Mouse (Mus musculus) mouse embryonic stem cell (cell line): ENCODE measurements around the gene Gmds.

ENCODE experiments used
- in situ Hi-C, 2 experiments: fragments of 300-500 bp; cut with MboI; formaldehyde crosslinking; loops; 1 replicate in 1 of 2; 3 replicates in 1 of 2; pipeline ENCODE4 v1.14.3; 2019 to 2020; ENCODE audit warnings: low sequenced_read_pairs in 2 of 2, low pct_unique_long_range_greater_than_20kb in 1 of 2, mixed read lengths in 1 of 2; ENCODE audit not compliant: unreplicated experiment in 1 of 2

Gmds gene

DNA sequence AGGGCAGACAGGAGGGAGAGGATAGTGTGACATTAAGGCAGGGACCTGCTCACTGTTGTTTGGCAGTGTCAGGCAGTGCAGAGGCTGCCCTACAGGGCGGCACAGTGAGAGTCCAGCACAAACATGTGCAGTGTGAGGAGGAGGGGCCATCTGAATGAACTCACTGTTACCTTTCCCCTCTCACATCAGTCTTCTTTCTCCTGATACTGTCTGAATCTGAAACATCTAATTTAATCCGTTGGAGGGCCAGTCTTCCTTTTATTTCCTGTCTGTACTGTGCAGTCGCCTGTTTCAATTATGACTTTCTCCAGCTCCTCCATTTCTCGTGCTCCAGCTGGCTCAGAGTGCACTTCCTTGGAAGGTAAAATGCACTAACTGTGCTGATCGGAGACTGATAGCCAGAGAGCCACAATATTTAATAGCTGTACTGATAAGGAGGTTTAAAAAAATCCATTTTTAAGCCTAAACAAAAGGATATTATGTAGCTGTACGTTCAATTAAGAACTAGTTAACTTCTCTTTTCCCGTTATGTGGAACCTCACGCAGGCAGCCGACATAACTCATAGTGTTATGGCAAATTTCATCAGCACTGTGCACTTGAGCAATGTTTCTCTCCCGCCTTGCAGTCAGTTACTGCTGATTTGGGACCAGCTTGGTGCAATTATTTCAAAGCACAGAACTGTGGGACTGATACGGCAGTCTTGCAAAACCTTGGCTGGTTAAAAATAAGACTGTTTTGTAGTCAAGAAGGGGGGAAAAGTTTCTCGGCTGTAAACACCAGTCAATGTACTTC lies 345.9 kb downstream of the Gmds start:
- in situ Hi-C loops = no loop called here

DNA sequence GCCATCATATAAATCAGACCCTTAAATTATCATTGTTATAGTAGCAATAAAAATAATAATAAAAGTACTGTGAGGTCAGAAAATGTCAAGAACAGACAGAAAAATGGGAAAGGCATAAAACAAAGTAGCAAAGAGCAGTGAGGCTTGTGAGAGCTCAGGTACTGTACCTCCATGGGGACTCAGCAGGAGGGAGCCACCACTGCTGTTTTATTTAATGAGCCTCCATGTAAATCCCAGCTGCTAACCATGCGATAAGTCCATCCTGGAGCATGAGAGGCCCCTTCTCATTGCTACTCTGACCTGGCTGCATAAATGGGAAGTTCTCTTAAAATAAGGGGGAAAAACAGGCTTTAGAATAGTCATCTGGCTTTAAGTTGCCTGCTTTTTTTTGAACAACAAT lies 357.3 kb downstream of the Gmds start:
- in situ Hi-C loops = no loop called here

DNA sequence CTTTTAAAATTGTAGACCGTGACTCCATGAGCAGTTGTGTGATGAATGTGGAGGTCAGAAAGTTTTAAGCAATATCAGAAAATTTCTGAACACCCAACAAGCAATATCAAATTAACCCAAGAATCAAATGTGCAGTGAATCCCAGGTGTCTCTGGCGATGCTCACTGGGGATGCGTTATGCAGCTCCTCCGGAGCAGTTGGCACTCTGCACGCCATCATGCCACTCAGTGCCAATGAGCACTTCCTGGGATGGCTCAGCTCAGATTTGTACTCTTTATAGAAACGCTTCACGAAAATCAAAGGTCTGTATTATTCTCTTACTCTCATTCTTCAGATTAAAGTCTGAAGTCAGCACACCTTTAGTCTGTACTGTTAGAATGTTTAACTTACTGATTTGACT lies 360.4 kb downstream of the Gmds start:
- in situ Hi-C loops = no loop called here

DNA sequence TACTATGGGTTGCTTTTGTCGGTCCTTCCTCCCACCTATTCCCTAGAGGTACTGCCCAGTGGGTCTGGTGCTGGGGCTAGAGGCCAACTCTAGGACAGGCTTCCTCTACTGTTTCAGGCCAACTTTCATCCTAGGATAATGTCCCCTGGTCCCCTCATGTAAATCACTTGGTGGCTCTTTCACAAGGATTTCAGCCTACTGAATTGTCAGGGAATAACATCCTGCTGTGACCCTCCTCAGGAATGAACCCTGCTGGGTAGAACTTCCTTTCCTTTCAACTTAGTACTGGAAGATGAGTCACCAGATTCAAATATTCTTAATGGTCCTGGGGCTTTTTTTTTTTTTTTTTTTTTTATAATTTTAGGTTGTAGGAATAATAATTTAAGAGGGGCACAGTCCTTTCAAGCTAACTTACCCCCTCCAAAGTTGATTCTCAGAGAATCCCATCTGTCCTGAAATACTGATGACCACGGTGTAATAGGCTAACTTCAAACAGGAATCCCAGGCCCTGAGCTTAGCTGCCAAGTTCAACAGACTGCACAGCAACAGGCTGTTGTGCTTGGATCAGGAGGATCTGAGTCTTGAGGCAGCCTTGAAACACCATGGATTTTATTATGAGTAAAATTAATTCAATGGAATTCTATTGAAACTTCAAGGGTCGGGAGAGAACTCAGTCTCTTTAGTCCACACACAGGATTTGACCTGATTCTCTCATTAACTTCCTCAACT lies 363.6 kb downstream of the Gmds start:
- in situ Hi-C loops = no loop called here

DNA sequence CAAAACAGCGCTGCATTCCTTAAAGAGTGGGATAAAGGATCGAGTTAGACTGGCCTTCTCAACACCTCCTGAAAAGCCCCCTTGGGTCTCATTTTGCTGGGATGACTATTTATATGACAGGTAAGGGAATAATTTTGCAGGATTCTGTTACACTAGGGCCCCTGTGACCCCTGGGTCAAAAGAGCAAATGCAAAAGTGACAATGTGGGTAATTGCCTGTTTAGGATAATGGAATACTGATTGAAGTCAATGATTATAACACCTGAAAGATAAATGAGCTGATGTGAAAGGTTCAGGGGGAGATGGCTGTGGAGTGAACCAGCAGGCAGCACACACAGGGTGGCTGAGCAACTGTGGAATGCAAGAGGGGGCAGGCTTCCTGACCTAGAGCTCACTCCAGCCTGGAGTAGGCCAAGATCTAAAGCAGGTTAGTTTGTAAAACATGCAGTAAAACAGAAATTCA lies 367.5 kb downstream of the Gmds start:
- in situ Hi-C loops = no loop called here

DNA sequence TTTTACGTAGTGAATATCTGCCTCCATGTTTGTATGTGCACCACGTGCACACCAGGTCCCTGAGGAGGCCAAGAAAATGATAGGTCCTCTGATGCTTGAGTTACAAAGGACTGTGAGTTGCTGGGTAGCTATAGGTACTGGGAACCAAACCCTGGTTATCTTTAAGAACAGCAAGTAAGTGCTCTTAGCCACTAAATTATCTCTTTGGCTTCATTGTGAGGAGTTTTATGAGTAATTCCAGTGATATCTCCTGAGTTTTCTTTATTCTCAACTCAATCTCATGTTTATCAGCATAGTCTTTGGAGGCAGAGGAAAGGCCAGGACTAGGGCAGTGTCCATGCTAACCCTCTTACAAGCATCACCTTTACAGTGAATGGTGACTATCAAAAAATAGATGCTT lies 370.3 kb downstream of the Gmds start:
- in situ Hi-C loops = no loop called here

DNA sequence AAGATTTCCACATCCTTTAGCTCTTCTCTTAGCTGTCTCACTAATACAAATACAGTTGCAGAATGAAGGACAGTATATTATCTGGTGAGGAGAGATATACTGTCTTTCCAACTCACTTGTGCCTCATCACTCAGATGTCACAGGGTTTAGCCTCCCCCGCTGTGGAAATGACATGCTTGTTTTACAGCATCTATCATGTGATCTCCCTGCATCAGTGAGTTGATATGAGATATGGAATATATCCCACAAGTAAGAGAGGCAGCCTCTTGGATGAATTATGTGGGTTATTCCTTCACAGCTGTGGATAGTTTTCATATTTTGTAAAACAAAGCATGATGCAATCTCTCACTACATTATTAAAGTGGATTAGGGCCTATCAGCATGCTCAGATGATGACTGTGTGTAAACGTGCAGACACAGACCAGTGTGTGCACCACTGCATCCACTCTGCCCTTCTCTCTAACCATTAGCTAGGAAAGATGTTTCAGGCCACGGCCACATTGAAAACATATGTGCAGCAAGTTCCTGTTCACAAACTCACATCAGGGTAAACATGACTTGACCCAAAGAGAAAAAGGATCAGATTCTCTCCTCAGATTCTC lies 371.5 kb downstream of the Gmds start:
- in situ Hi-C loops = no loop called here

DNA sequence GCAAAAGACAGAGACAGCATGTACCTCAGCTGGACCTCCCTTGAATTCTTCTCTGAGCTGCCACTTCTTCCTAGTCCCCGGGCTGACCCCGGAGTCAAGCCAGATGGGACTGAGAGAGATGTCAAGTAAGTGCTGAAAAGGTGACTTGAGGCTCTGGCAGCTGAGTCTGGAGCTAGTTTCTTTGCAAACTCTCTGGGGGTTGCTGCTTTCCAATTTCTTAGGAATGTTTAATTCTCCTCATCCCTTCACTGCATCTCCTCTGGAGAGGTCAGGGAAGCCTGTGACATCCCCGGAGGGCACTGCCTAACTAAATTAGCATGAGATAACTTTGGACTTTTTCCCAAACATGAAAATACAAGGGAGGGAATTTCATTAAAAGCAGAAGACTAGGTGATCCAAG lies 378.0 kb downstream of the Gmds start:
- in situ Hi-C loops = no loop called here

DNA sequence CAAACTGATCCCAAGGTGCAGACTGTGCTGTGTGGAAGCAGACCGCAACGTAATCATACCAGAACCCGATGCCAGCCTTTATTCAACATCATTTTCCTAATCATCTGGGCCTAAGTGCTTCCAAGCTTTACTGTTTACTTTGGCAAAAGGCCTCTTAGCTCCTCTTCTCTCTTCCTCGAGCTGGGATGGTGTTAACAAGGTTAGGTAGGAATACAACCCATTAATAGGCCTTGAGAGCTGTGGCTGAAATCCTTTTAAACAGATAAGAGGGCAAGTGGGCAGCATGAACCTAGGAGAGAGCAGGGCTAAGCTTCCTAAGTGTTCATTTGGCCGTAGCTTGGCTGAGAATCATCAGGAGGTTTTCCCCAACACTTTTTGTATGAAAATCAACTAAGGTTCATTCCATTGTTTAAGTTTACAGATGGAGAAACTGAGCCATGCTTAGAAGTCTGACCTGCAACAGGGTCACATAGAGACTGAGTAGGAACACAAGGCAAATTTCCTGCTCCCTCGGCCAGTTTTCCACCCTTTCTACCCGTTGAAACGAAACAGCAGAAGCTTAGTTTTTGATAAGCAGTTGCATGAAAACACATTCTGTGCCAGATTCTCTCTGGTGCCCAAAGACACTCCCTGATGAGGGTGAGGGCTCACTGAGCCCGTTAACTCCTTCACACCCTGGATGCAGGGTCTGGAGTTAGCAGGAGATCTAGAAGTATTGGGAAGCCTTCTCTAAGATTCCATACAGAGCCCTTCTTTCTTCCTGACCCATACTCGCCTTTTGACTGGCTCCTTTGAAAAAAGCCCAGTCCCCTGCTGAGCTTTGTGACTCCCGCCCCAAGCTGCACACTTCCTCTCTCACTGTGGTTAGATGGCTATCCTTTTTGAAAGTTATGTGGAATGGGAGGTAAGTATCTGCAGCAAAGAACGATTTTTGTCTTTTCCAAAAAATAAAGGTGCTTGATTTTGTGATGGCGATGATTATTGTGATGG lies 379.9 kb downstream of the Gmds start:
- in situ Hi-C loops = loop anchor here in 1 of 2 experiments (5.0 kb wide), 1 partner anchor 156 kb away; no protein-coding TSS in a partner anchor

DNA sequence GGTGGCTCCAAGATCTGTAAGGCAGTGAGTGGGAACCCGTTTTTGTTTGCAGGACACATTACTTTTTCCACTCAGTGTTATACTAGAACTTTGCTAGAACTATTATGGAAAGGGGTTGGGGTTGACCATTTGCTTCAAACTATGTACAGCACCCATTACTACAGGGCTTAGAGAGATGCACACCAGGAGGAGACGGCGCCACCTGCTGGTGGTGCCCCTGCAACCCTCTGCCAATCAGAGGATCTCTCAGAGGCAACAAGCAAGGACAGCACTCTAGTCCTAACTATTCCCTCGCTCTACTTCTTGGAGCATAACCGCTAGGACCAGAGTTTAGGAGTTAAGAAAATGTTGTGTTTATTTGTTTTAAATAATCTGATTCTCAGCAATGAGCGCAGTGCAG lies 382.0 kb downstream of the Gmds start:
- in situ Hi-C loops = loop anchor here in 1 of 2 experiments (5.0 kb wide), 1 partner anchor 154 kb away; no protein-coding TSS in a partner anchor

DNA sequence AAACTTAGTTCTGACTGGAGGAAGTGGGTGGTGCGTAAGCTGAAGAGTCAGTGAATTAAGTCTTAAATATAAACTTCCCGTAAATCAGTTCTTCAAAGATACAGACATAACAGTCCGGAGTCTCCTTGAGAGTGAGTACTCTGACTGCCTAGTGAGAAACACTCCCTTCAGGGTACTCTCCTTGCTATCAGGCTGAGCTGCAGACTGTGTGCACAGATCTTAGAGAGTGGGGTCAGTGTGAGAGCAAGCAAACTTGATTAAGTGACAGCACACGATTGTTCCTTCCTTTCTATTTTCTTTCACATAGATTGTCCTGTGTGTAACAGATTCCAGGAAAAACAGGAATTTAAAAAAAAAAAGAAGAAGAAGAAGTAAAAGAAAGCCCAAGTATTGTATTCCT lies 382.4 kb downstream of the Gmds start:
- in situ Hi-C loops = loop anchor here in 1 of 2 experiments (5.0 kb wide), 1 partner anchor 154 kb away; no protein-coding TSS in a partner anchor

DNA sequence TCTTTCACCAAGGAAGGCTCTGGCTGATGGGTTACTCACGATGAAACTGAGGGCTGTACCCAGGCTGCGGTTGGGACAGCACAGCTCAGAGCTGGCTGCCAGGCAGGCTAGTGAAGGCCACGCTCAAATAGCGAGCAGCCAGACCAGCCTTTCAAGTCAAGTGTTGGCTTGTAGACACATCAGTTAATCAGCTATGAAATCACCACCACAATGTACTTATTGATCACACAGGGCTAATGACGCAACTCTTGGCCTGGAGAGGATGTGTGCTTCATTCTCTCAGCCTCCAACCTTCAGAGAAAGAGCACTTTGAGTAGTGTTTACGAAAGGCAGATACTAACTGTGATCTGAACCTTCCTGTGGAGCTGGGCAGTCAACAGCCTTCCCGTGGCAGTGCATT lies 383.4 kb downstream of the Gmds start:
- in situ Hi-C loops = loop anchor here in 1 of 2 experiments (5.0 kb wide), 1 partner anchor 153 kb away; no protein-coding TSS in a partner anchor

DNA sequence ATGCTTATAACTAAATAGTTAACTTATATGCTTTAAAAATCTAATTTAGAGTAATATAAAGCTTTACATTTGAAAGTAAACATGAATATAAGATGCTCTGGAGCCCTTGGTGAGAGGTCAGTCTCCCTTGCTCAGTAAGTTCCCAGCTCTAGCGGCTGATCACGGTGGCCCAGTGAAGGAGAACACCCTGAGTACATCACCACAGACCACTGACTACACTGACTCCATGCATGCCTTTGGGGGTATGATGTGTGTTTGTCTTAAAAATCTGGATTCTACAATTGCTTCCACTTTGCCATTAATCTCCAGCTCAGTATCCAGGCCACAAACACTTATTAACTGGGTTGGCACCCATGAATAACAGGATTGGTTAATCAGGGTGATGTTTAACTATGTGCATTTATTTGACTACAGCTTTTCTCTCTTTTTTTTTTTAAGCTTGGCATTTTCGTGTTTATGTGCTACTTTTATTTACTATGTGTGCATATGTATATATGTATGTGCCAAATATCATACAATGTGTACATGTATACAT lies 393.8 kb downstream of the Gmds start:
- in situ Hi-C loops = no loop called here

DNA sequence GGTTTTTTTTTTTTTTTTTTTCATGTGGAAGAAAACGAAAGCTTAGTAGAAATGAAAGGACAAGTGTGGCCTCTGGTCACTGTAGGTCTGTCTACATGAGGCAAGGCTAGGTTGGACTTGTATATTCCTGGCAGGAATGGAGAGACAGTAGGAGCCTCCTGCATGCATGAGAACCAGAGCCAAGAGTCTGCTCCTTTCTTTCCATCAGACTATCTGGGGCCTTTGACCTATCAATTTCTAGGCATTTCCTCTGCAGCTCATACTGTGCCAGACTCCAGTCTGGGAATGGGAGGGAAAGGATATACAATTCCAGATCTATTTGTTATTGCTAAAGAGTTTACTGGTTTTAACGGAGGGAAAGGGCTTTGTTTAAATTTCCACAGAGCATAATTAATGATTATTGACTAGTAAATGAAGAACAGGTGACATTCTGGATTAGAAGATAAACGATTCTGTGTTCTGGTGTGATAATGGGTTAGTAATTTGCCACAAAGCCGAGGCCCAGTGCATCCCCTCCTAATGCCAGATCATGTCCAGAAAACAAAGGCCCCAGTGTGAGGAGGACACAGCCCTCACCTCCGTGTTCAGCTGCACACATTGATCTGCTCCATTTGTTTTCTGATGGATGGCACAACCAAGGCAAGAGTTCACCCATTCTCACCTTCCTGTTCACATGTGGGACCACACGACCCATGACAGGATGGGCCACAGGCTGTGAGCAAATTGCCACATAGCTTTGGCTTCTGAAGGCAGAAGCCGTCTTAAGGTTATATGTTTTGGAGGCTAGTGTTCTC lies 394.9 kb downstream of the Gmds start:
- in situ Hi-C loops = no loop called here

DNA sequence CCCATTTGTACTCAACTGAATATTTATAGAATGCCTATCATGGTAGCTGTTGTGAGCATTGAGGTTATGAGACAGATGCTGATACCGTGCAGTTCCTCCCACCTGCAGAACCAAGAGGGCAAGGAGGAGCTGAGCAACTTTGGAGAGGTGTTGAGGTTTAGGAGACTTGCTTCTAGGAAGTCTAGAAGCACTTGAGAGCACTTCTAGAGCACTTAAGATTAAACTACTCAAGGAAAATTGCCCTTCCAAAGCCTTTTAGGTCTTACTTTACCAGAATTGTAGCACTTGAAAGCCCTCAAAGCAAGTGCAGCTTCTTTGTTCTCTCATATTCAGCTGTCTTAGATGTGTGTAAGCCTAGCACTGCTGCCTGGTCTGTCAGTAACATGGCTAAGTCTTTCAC lies 409.2 kb downstream of the Gmds start:
- in situ Hi-C loops = no loop called here

DNA sequence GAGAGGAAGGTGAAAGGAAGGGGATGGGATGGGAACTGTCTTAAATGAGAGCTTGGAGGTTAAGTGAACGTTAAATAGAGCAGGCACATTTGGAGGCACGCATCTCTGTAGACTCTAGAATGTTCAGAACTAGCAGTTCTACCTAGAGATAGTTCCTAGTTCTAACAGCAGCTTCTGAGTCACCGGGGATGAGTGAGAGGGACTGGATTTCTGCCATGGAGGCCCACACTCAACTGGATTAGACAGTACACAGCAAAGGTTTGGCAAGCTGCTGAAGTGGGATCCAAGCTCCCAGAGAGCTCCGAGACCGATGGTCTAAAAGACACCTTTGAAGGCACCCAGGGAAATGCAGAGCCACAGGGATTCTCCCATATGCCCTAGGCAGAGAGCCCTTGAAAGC lies 411.9 kb downstream of the Gmds start:
- in situ Hi-C loops = no loop called here

DNA sequence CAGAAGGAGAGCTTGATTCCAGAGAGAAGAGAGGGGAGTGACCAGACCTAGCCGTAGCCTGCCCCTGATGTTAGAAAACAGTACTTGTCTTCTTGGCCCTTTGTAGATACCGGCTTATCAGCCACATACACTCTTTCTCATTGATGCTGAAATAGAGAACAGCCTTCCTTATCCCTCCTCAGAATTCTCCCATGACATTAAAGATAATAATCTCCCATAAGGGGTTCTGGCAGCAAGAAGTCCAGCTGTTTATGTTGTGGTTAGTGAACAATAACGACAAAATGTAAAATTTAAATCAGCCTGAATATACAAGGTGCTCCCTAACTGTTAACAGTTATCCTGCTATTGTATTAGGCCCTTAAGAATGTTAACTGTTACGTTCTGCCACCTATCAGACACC lies 414.0 kb downstream of the Gmds start:
- in situ Hi-C loops = no loop called here
